Mouse (Mus musculus) neural tube, embryonic 10.5 days (tissue): ENCODE data around the gene Slc22a19.
"Not testable (repeated sequence)": the region's sequence is repeated elsewhere in the genome, so short reads cannot be mapped to it uniquely, and the experiment has no call there.

Source experiments
- DNase-seq: peaks from one replicate; pipeline ENCODE4 v3.0.0-alpha.2; 2017; ENCODE audit warnings: low spot score; ENCODE audit errors: extremely low spot score

Slc22a19 gene

GRCm38 (mm10) chr19:7711148-7711547 lies at the start of gene Slc22a19:
TSS of gene Slc22a19 (minus strand) at chr19:7711310.
- DNase-seq, result no peak

DNA sequence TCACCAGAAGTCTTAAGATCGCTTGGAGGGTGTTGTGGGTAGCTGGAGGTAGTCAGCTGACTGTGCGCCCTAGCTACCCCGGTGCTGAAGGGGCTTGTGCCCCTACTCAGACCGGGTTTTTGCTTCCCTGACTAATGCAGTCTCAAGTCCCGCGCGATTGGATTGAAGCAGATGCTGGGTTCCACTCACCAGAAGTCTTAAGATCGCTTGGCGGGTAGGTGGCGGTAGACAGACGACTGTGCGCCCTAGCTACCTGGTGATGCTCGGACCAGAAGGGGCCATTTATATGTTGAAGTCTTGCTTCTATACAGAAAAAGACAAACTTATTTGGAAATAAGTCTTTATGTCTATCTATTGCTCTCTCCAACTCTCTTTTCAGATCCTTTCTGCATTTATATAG lies 42.3 kb upstream of the Slc22a19 start:
- DNase-seq, result not testable (repeated sequence)

DNA sequence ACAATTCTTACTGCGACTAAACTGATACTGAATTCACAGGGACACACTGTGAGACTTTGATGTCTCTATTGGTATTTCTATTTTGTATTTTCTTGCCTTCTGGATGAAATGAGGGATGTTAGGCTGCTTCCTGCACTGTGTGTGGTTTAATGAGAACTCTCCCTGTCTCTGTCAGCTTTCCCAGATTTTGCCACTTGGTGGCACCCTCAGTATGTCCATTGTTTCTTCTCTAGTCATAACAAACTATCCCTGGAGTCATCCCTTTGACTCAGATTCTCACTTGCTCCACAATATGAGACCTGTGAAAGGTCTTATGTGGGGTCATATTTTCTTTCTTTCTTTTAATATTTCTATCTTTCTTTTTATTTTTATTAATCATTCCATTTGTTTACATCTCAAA lies 18.4 kb upstream of the Slc22a19 start:
- no peak for DNase-seq

DNA sequence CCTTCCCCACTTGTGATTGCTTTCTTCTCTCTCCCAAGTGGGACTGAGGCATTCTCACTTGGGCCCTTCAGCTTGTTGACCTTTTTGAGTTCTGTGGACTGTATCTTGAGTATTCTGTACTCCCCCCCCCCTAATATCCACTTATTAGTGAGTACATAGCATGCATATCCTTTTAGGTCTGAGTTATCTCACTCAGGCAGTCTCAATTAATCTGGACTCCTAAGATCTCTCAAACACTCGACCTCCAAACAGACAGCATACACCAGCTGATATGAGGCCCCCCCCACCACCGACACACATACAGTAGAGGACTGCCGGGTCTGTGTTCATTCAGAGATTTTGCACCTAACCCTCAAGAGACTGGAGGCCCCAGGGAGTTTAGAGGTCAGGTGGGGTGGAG lies 18.0 kb downstream of the Slc22a19 start:
- not testable (repeated sequence) for DNase-seq

GRCm38 (mm10) chr19:7691259-7691658 lies 19.9 kb downstream of the Slc22a19 start:
- DNase-seq, result no peak

- no peak for DNase-seq
Measured at GRCm38 (mm10) chr19:7687988-7688387, 23.1 kb downstream of the Slc22a19 start.

DNA sequence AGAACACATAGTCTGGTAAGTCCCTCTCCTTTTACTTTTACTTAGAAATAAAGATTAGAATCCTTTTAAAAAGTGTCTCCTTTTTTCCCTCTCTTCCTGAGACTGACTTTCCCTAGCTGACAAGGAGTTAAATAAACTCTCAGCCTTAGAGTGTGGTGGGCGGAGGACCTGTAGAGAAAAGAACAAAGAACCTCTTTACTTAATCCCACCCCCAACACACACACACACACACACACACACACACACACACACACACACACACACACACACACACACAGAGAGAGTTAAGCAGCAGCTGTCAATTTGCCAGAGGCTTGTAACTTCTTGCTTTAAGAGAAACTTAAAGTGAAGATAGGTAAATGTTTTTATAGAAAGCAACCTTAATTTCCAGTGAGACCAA lies 39.1 kb downstream of the Slc22a19 start:
- DNase-seq, result no peak

DNA sequence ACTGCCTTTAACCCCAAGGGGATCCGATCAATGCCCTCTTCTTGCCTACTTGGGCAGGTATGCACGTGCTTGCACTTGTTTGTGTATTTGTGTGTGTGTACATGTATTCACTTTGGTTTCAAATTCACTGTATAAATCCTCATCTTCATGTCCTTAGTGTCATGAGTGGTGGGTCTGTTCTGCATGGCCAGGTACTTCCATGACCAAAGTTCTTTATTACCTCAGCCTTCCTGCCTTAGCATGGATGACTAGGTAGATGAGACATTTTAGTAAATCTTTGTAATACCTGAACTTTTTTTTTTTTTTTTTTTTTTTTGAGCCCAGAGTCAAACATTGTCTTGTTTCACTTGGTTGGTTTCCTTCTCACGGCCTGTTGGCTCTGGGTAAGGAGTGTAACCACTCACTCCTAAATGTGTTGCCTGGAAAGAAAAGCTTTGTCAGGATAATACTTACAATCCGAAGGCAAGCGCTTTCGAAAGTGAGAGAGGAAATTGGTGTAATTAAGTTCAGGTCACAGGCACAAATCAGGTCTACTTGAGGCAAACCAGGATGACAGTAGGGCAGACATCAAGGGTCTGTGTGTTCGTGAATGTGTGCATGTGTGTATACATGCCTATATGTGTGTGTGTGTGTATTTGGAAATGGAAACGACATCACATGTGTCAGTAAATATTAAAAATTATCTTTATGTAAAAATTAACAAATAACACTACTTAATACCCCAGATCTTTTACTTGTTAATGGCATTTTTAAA lies 62.0 kb downstream of the Slc22a19 start:
- DNase-seq, result no peak

DNA sequence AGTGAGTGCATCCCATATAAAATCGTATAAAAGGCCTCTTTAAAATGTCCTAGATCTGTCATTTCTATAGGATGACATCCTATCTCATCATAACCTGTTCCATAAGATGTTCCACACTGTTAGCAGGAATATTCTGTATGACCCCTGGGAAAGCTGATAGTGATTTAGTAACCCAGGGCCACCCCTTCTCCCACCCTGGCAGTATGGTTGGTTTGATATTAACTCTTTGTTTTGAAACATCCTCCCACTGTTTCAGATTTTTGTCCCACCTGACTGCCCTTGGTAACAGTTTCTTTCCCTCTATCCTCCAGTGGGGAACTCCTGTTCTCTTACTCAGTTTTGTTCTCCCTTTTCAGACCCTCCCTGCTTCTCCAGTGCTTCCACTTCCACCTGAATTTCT lies 77.3 kb downstream of the Slc22a19 start:
- DNase-seq, result no peak

DNA sequence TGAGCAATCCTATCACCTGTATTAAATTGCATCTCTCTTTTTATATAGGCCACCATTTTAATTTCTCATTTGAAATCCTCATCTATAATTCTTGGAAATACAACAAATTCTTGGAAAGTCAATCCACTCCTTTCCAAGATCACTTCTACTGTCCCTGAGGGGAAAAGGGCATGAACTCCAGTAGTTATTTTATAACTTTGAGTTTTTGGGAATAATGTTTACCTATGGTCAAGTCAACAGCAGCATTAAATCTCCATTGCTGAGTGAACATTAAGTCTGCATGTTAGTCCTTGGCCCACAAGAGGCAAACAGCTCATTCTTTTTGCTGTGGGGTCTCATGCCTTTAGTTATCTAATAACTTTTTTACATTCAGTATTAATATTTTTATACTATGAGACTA lies 78.1 kb downstream of the Slc22a19 start:
- no peak for DNase-seq
